Mouse (Mus musculus) embryonic facial prominence, embryonic 15.5 days (tissue): Measurements from ENCODE around the gene Gnaz. TPM values are rescaled to one million over a fixed set of nuclear protein-coding genes. Genes with fewer than 3 reads are reported as not detected.

Experiments used
- ATAC-seq: fragments of 200-750 bp; cut with Nextera tagmentation; 2 replicates; pipeline ENCODE4 v1.8.0; 2017; ENCODE audit warnings: low read depth, moderate TSS enrichment; ENCODE audit not compliant: insufficient number of reproducible peaks, low FRiP score, low TSS enrichment
- H3K27ac ChIP-seq: fragments of 300-500 bp; sonication (generic); replicated peaks from 2 replicates; pipeline ENCODE4 v1.5.1; 2015; ENCODE audit warnings: mild to moderate bottlenecking, inconsistent platforms
- H3K27me3 ChIP-seq: fragments of 300-500 bp; sonication (generic); 2 replicates; pipeline ENCODE4 v1.6.1; 2015; ENCODE audit warnings: inconsistent platforms
- H3K36me3 ChIP-seq: fragments of 300-500 bp; sonication (generic); 2 replicates; pipeline ENCODE4 v1.6.1; 2015; ENCODE audit warnings: mild to moderate bottlenecking, inconsistent platforms
- H3K4me1 ChIP-seq: fragments of 300-500 bp; sonication (generic); 2 replicates; pipeline ENCODE4 v1.6.1; 2015; ENCODE audit warnings: inconsistent platforms
- H3K4me2 ChIP-seq: fragments of 300-500 bp; sonication (generic); replicated peaks from 2 replicates; pipeline ENCODE4 v1.6.1; 2015; ENCODE audit warnings: mild to moderate bottlenecking, inconsistent platforms
- H3K4me3 ChIP-seq: fragments of 300-500 bp; sonication (generic); replicated peaks from 2 replicates; pipeline ENCODE4 v1.5.1; 2015; ENCODE audit warnings: mild to moderate bottlenecking, inconsistent platforms
- H3K9ac ChIP-seq: fragments of 300-500 bp; sonication (generic); 2 replicates; pipeline ENCODE4 v1.6.1; 2015; ENCODE audit warnings: inconsistent platforms
- H3K9me3 ChIP-seq: fragments of 300-500 bp; sonication (generic); replicated peaks from 2 replicates; pipeline ENCODE4 v1.6.1; 2016; ENCODE audit warnings: inconsistent platforms
- WGBS: fragments of 180-500 bp; shearing (Covaris S2); methylation state at CpG from one replicate; pipeline ENCODE4 v1.1.7; 2015; 5-methylcytosine and 5-hydroxymethylcytosine counted together
- polyA plus RNA-seq: library from polyadenylated mRNA; unstranded; fragments of >200 nt; fragmentation: Nextera tagmentation; extraction: Ambion mirVana; gene quantifications from 2 replicates; pipeline ENCODE4 v1.2.1, GENCODE M21; 2015

The Gnaz gene
- polyA plus RNA-seq, 1 experiment from 2014 or later = 5.8 TPM

GRCm38 (mm10) chr10:74995377-74995776 lies 28.4 kb downstream of the Gnaz start:
- no peaks in the 10 kb centered on the region for H3K9me3 ChIP-seq
- peak overlapping the region; percentile 49 for H3K4me2 ChIP-seq
- H3K27me3 ChIP-seq = no peaks in the 10 kb centered on the region
- H3K27ac ChIP-seq = no peak overlapping the region
- no peak overlapping the region for H3K9ac ChIP-seq
- H3K4me3 ChIP-seq = peak overlapping the region; percentile 25
- H3K36me3 ChIP-seq = no peaks in the 10 kb centered on the region
- no peak for ATAC-seq
- peaks cover 11% of the 10 kb centered on the region; the same call in 1 of the 2 replicates for H3K4me1 ChIP-seq
- WGBS = 5% methylated on average over 17 of the region's 17 CpGs

- peaks cover 5% of the 10 kb centered on the region; the same call in 1 of the 2 replicates for H3K4me1 ChIP-seq
- H3K27me3 ChIP-seq = no peaks in the 10 kb centered on the region
- H3K9me3 ChIP-seq = no peaks in the 10 kb centered on the region
- no peaks in the 10 kb centered on the region for H3K36me3 ChIP-seq
- H3K4me2 ChIP-seq = no peak overlapping the region
- no peak overlapping the region for H3K9ac ChIP-seq
- no peak overlapping the region for H3K4me3 ChIP-seq
- WGBS = 88% methylated on average over 8 of the region's 8 CpGs
- no peak overlapping the region for H3K27ac ChIP-seq
- ATAC-seq = no peak
These were observed 34.4 kb downstream of the Gnaz start for GRCm38 (mm10) chr10:75001391-75001790.

- H3K4me1 ChIP-seq = peaks cover 5% of the 10 kb centered on the region; the same call in 1 of the 2 replicates
- no peak overlapping the region for H3K27ac ChIP-seq
- H3K36me3 ChIP-seq = no peaks in the 10 kb centered on the region
- WGBS = 83% methylated on average over 3 of the region's 3 CpGs
- H3K27me3 ChIP-seq = no peaks in the 10 kb centered on the region
- no peak overlapping the region for H3K4me3 ChIP-seq
- no peak overlapping the region for H3K9ac ChIP-seq
- no peaks in the 10 kb centered on the region for H3K9me3 ChIP-seq
- no peak overlapping the region for H3K4me2 ChIP-seq
- ATAC-seq = no peak
These were observed 37.1 kb downstream of the Gnaz start for GRCm38 (mm10) chr10:75004067-75004466.

- Histone ChIP-seq H3K27me3 (no peaks in the 10 kb centered on the region), H3K4me1 (peaks cover 12% of the 10 kb centered on the region), H3K36me3 (no peaks in the 10 kb centered on the region), H3K4me2 (no peak overlapping the region), H3K9me3 (no peaks in the 10 kb centered on the region), H3K9ac (no peak overlapping the region), H3K4me3 (no peak overlapping the region), H3K27ac (no peak overlapping the region)
- 67% methylated on average over 8 of the region's 8 CpGs for WGBS
- no peak for ATAC-seq
These were observed 40.1 kb downstream of the Gnaz start for GRCm38 (mm10) chr10:75006889-75007662.

- ATAC-seq = no peak
- 73% methylated on average over 15 of the region's 15 CpGs for whole genome bisulfite sequencing
- H3K27me3 ChIP-seq = no peaks in the 10 kb centered on the region
These were observed 43.7 kb downstream of the Gnaz start for GRCm38 (mm10) chr10:75010704-75011103.

GRCm38 (mm10) chr10:75015465-75015864 lies 48.5 kb downstream of the Gnaz start:
- H3K4me1 ChIP-seq = peaks cover 5% of the 10 kb centered on the region; the same call in 1 of the 2 replicates
- H3K36me3 ChIP-seq = no peaks in the 10 kb centered on the region
- ATAC-seq = no peak
- 68% methylated on average over 14 of the region's 14 CpGs for WGBS
- no peaks in the 10 kb centered on the region for H3K27me3 ChIP-seq
- no peak overlapping the region for H3K4me2 ChIP-seq
- no peak overlapping the region for H3K9ac ChIP-seq
- no peak overlapping the region for H3K4me3 ChIP-seq
- H3K9me3 ChIP-seq = no peaks in the 10 kb centered on the region
- H3K27ac ChIP-seq = no peak overlapping the region

More at GRCm38 (mm10) chr10:75010704-75011103, 43.7 kb downstream of the Gnaz start:
- Histone ChIP-seq H3K9me3 (no peaks in the 10 kb centered on the region), H3K4me2 (no peak overlapping the region), H3K4me1 (peaks cover 12% of the 10 kb centered on the region), H3K27ac (no peak overlapping the region), H3K36me3 (no peaks in the 10 kb centered on the region), H3K9ac (no peak overlapping the region), H3K4me3 (no peak overlapping the region)

- 69% methylated on average over 4 of the region's 4 CpGs for WGBS
- Histone ChIP-seq H3K9me3 (no peaks in the 10 kb centered on the region), H3K9ac (no peak overlapping the region), H3K36me3 (no peaks in the 10 kb centered on the region), H3K27ac (no peak overlapping the region), H3K4me3 (no peak overlapping the region), H3K4me2 (no peak overlapping the region), H3K4me1 (no peaks in the 10 kb centered on the region), H3K27me3 (0 out of 2 replicates have a peak, but pooled peaks cover 1% of the 10 kb centered on the region)
- no peak for ATAC-seq
These were observed 49.5 kb downstream of the Gnaz start for GRCm38 (mm10) chr10:75016481-75016880.

- 0 out of 2 replicates have a peak, but pooled peaks cover 4% of the 10 kb centered on the region for H3K27me3 ChIP-seq
- H3K9me3 ChIP-seq = no peaks in the 10 kb centered on the region
- H3K9ac ChIP-seq = no peak overlapping the region
- WGBS = 58% methylated on average over 2 of the region's 2 CpGs
- no peak overlapping the region for H3K4me2 ChIP-seq
- no peak overlapping the region for H3K4me3 ChIP-seq
- no peaks in the 10 kb centered on the region for H3K36me3 ChIP-seq
- H3K4me1 ChIP-seq = no peaks in the 10 kb centered on the region
- ATAC-seq = no peak
- no peak overlapping the region for H3K27ac ChIP-seq
These were observed 53.3 kb downstream of the Gnaz start for GRCm38 (mm10) chr10:75020271-75020670.

GRCm38 (mm10) chr10:75021138-75021537 lies 54.2 kb downstream of the Gnaz start:
- no peak for ATAC-seq
- Histone ChIP-seq H3K27ac (no peak overlapping the region), H3K4me1 (no peaks in the 10 kb centered on the region), H3K4me2 (no peak overlapping the region), H3K9me3 (no peaks in the 10 kb centered on the region), H3K36me3 (no peaks in the 10 kb centered on the region), H3K27me3 (0 out of 2 replicates have a peak, but pooled peaks cover 4% of the 10 kb centered on the region), H3K4me3 (no peak overlapping the region), H3K9ac (no peak overlapping the region)
- 13% methylated on average over 6 of the region's 6 CpGs for WGBS

GRCm38 (mm10) chr10:75026491-75026890 lies 59.5 kb downstream of the Gnaz start:
- no peaks in the 10 kb centered on the region for H3K36me3 ChIP-seq
- no peaks in the 10 kb centered on the region for H3K9me3 ChIP-seq
- ATAC-seq = 0 out of 2 replicates have a peak, but pooled peaks have one; percentile 21
- no peaks in the 10 kb centered on the region for H3K4me1 ChIP-seq
- H3K27ac ChIP-seq = no peak overlapping the region
- H3K9ac ChIP-seq = no peak overlapping the region
- no peak overlapping the region for H3K4me2 ChIP-seq
- H3K4me3 ChIP-seq = no peak overlapping the region
- WGBS = 63% methylated on average over 8 of the region's 8 CpGs
- 0 out of 2 replicates have a peak, but pooled peaks cover 3% of the 10 kb centered on the region for H3K27me3 ChIP-seq

- WGBS = 91% methylated on average over 8 of the region's 8 CpGs
- no peak overlapping the region for H3K27ac ChIP-seq
- H3K4me1 ChIP-seq = peaks cover 5% of the 10 kb centered on the region
- ATAC-seq = no peak
- H3K9ac ChIP-seq = no peak overlapping the region
- H3K27me3 ChIP-seq = no peaks in the 10 kb centered on the region
- H3K4me3 ChIP-seq = no peak overlapping the region
- H3K9me3 ChIP-seq = no peaks in the 10 kb centered on the region
- no peaks in the 10 kb centered on the region for H3K36me3 ChIP-seq
- no peak overlapping the region for H3K4me2 ChIP-seq
These were observed 61.8 kb downstream of the Gnaz start for GRCm38 (mm10) chr10:75028743-75029142.

- ATAC-seq = no peak
- Histone ChIP-seq H3K4me3 (no peak overlapping the region), H3K4me2 (no peak overlapping the region), H3K27me3 (no peaks in the 10 kb centered on the region), H3K27ac (no peak overlapping the region), H3K9me3 (no peaks in the 10 kb centered on the region), H3K9ac (no peak overlapping the region), H3K36me3 (no peaks in the 10 kb centered on the region), H3K4me1 (peaks cover 5% of the 10 kb centered on the region)
- WGBS = 98% methylated on average over 3 of the region's 3 CpGs
These were observed 62.7 kb downstream of the Gnaz start for GRCm38 (mm10) chr10:75029677-75030076.
